Mouse (Mus musculus) splenic B cell, adult 2 months (primary cell): ENCODE data around the gene 4930452B06Rik.
A peak's percentile ranks its signal among the peaks of the same experiment; 100 is the strongest.

ENCODE experiments used
- DNase-seq: peaks from one replicate; pipeline ENCODE4 v3.0.0-alpha.2; 2011; ENCODE audit warnings: low read depth, low spot score
- H3K27me3 ChIP-seq: 2 replicates; pipeline ENCODE4 v1.6.1; 2012; ENCODE audit warnings: mild to moderate bottlenecking, low read length, moderate library complexity, mixed read lengths; ENCODE audit not compliant: control insufficient read depth, poor library complexity, insufficient read depth, severe bottlenecking
- H3K36me3 ChIP-seq: 2 replicates; pipeline ENCODE4 v1.6.1; 2012; ENCODE audit warnings: mild to moderate bottlenecking, low read length, moderate library complexity, mixed read lengths; ENCODE audit not compliant: control insufficient read depth, poor library complexity, insufficient read depth, severe bottlenecking

4930452B06Rik gene

DNA sequence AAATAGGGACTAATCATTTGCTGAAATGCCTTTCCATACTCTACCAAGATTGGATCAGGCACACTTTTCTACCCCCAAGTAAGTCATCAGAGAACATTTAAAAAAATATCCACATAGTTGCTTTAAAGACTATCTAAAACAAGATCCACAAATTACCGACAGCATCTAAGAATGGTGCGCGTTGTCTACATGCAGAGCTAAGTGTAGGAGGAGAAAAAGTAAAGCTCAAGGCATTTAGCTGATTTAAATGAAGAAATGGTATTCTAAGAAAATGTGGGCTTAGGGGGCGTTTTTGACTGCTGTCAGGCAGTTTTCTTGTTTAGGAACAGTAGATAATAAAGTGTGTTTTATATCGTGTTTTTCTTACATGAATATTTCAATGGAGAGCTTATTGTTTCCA is 163.5 kb downstream of the 4930452B06Rik start:
- Histone ChIP-seq H3K27me3 (no peaks in the 10 kb centered on the region), H3K36me3 (no peaks in the 10 kb centered on the region)
- DNase-seq, result no peak

- DNase-seq, result no peak
- Histone ChIP-seq H3K27me3 (no peaks in the 10 kb centered on the region), H3K36me3 (no peaks in the 10 kb centered on the region)
These were observed 170.3 kb downstream of the 4930452B06Rik start for GRCm38 (mm10) chr14:8495691-8496090.

DNA sequence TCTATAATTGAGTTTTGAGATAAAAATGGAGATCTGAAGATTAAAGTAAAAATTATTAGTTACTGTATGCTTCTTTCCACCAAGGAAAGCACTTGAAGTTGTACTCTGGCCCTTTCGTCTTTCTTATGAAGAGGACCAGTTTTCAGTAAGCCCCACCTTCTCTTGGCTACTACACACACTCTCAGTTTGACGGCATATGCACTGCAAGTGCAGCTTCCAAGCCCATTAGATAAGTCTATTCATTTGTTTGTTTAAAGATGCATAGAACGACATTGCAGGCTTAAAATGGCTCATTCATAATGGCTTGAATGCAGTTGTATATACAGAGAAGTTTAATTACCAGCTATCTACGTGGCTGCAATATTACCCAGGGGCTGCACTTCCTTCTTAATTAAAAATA is 171.1 kb downstream of the 4930452B06Rik start:
- H3K27me3 ChIP-seq, result no peaks in the 10 kb centered on the region
- DNase-seq, result no peak
- no peaks in the 10 kb centered on the region for H3K36me3 ChIP-seq

DNA sequence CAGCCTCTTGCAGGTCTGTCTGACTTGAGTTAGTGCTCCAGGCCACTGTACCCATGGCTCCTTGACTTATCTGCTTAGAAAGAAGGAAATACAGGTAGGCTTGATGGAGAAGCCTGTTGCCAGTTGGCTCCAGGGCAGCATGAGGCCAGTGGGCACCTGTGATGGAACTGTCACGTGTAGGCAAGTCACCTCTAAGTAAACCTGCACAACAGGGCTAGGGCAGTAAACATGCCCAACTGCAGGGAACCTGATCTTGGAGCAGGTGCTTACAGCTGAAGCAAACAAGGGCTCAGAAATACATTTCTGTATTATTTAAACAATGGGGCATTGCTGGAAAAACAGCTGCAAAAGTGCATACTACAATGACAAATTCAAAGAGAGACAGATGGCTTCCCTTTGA is 171.8 kb downstream of the 4930452B06Rik start:
- no peaks in the 10 kb centered on the region for H3K27me3 ChIP-seq
- no peaks in the 10 kb centered on the region for H3K36me3 ChIP-seq
- no peak for DNase-seq

DNA sequence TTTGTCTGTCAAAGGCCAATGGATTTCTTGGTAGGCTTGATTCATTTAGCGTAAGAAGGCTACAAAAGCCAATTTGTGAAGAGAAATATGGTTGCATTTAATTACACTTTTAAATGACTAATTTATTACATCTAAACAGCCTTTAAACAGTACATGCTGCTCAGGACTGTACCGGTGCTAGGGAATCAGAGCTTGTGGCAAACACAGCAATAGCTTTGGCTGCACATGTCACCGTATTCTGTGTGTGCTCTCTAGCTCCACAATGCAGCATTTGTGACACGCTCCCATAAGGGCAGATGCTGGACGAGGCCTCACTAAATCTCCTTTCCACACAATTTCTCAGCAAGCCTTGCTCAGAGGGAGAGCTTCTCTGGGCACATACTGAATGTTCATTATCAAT is 187.9 kb downstream of the 4930452B06Rik start:
- Histone ChIP-seq H3K27me3 (no peaks in the 10 kb centered on the region), H3K36me3 (no peaks in the 10 kb centered on the region)
- DNase-seq, result no peak

DNA sequence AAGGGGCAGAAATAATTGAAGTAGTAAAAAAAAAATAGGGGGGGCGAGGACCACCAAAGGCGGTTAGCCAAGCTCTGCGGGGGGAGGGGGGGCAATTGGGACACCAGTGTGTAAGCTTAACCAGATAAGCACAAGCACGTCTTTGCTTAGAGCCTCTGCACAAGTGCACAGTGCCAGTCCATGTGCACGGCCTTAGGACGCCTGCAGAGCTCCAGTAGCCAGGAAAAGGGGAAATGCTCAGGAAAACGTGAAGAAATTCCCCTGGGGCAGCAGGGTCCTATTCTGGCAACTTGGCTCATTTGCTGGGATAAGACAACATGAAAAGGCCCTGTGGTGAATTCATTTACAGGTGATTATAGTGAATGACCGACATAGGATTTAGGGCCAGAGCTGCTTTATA is 188.7 kb downstream of the 4930452B06Rik start:
- no peaks in the 10 kb centered on the region for H3K36me3 ChIP-seq
- no peak for DNase-seq
- H3K27me3 ChIP-seq, result no peaks in the 10 kb centered on the region

- H3K36me3 ChIP-seq, result no peaks in the 10 kb centered on the region
- H3K27me3 ChIP-seq, result no peaks in the 10 kb centered on the region
- no peak for DNase-seq
These were observed 189.4 kb downstream of the 4930452B06Rik start for GRCm38 (mm10) chr14:8476606-8477005.

DNA sequence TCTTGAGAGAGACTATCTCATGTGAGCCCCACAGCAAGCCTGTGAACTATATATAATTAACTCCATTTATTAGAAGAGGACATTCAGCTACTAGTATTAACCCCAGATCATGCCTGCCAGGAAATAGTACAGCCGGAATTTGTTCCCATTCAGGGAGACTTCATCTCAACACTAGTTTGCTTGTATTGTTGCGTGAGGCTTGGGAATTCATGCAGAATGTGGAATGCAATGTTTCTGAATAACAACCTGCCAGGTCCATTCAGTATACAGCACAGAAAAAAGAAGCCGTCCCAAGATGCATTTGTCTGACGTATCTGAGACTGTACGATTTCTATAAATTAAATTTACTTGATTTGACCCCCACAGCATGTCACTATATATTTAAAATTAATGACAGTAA is 190.2 kb downstream of the 4930452B06Rik start:
- Histone ChIP-seq H3K36me3 (no peaks in the 10 kb centered on the region), H3K27me3 (no peaks in the 10 kb centered on the region)
- DNase-seq, result no peak

DNA sequence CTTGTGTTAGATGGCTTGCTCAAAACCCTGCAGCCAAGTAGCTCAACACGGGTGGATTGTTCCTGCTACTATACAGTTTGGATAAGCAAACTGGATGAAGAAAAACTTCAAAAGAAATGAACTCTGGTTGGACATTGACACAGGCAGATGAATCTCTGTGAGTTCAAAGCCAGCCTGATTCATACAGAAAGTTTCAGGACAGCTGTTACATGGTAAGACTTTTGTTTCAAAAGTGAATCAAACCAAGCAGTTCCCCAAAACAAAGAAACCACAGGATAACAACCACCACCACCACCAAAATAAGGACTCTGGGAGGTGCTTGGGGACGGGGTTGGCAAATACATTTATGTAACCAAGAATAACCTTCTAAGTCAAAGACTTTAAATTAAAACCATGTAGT is 193.2 kb downstream of the 4930452B06Rik start:
- no peak for DNase-seq
- no peaks in the 10 kb centered on the region for H3K36me3 ChIP-seq
- no peaks in the 10 kb centered on the region for H3K27me3 ChIP-seq

DNA sequence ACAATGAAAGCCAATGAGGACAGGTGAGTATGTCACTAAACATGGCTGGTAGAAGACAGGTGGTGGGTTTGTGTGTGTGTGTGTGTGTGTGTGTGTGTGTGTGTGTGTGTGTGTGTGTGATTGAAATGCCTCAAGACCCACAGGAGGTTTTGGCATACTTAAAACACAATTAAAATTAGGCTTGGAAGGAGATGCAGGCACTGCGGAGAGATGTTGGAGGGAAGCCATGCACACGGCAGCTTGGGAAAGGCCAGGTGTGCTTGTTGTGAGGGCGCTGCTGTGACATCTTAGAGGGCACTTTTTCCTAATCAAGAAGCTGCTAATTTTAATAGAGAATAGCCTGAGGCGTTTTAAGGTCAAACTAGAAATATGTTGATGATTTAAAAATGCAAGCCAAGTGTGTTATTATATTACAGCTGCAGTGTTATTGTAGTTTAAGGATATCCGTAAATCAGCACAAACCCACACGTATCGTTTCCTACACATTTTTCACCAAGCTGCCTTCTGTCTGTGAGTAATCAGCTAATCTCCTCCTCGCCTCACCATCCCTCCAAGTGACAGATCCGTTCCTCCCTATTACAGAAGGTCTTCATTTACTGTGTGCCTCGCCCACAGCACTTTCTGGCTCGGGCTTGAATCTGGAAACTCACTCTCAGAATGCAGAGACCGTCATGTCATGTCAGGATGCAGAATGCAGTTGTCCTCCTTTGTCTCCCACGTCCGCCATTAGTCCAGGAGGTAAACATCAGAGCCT is 201.5 kb downstream of the 4930452B06Rik start:
- H3K27me3 ChIP-seq, result no peaks in the 10 kb centered on the region
- DNase-seq, result no peak
- no peaks in the 10 kb centered on the region for H3K36me3 ChIP-seq

- no peaks in the 10 kb centered on the region for H3K36me3 ChIP-seq
- no peak for DNase-seq
- H3K27me3 ChIP-seq, result no peaks in the 10 kb centered on the region
These were observed 203.1 kb downstream of the 4930452B06Rik start for GRCm38 (mm10) chr14:8462973-8463372.

- no peak for DNase-seq
- H3K27me3 ChIP-seq, result no peaks in the 10 kb centered on the region
These were observed 203.6 kb downstream of the 4930452B06Rik start for GRCm38 (mm10) chr14:8462321-8462909.

GRCm38 (mm10) chr14:8460226-8461129 is 205.6 kb downstream of the 4930452B06Rik start:
- Histone ChIP-seq H3K27me3 (no peaks in the 10 kb centered on the region), H3K36me3 (no peaks in the 10 kb centered on the region)
- DNase-seq, result peak; percentile 34

More at GRCm38 (mm10) chr14:8462321-8462909, 203.6 kb downstream of the 4930452B06Rik start:
- H3K36me3 ChIP-seq, result no peaks in the 10 kb centered on the region

- Histone ChIP-seq H3K36me3 (no peaks in the 10 kb centered on the region), H3K27me3 (no peaks in the 10 kb centered on the region)
- DNase-seq, result peak; percentile 8
These were observed 206.3 kb downstream of the 4930452B06Rik start for GRCm38 (mm10) chr14:8459759-8460158.

DNA sequence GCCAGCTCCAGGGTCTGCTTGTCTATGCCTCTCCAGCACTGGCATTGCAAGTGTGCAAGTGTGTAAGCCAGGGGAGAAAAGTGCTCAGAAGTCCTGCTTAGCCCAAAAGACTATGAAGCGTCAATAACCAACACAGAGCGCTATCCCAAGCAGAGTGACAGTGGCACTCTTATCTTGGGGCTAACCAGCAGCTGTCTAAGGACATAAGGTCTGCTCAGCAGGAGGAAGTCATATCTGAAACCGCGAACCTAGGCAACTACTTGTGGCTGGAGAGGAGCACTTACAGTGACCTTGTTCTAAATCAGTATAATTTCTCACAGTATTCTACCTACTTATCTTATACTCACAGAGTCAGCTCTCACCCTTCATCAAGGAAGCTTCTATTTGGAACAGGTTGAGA is 214.9 kb downstream of the 4930452B06Rik start:
- no peak for DNase-seq
- H3K36me3 ChIP-seq, result no peaks in the 10 kb centered on the region
- H3K27me3 ChIP-seq, result no peaks in the 10 kb centered on the region
